Mouse (Mus musculus): Measurements from ENCODE around the gene Prkar1b.

Gene Prkar1b

DNA sequence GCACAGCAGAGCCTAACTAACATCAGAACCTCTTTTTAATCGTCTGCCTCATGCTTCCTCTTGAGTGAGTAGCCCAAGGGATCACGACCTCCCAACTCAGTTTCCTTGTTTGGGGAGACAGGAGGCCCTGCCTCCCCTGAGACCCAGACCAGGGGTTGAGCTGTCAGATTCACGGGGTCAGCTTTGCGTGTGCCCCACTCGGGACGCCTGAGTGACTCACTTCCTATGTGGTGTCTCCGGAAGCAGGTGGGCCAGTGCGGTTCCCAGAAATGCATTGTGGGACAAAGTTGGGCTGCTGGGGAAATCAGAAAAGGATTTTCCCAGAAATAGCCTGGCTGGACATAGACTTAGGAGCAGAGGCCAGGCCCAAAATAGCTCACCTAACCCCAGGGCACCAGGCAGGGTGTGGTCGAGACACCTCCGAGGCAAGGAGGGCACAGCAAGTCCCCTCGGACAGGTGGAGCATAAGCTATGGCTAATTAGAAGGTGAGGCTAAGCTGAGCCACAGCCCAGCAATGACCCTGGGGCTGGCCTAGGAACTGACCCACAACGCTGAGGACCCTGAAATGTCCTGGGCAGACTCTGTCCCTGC is 89.2 kb downstream of the Prkar1b start:
- no peak for DNase-seq (ENCODE audit: low spot score)

DNA sequence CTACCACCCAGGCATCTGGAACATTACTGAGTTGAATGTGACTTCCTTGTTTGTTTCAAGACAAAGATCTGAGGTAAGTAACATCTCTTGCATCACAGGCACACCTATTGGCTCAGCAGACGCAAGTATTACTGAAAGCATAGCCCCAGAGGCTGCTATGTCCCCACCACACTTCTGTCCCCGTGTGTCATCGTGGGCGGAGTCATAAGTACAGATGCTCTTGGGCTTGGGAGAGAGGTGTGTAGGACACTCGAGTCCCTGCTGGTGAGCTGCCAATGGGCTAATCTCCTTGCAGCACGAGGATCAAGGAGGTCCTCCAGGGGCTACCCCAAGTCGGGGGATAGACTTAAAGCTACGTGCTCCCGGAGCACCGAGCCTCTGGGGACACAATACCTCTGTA is 96.6 kb downstream of the Prkar1b start:
- DNase-seq (ENCODE audit: low spot score) = no peak

DNA sequence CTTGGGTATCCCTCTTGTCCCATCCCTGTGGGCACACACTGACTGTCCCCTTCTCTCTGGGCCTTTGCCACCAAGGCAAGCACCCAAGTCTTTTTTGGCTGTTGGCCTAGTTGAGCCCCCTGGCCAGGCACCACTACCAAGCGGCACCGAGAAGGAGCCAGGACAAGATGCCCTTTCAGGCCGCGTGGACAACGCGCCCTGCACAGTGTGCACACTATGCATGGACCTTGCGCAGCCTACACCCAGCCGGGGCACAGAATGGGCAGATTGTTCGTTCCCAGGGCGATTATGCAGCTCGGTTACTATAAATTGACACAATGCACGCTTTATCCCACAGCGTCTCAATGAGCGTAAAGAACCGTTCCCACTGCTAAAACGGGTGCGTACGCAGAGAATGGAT is 98.5 kb downstream of the Prkar1b start:
- DNase-seq (ENCODE audit: low spot score) = no peak

DNA sequence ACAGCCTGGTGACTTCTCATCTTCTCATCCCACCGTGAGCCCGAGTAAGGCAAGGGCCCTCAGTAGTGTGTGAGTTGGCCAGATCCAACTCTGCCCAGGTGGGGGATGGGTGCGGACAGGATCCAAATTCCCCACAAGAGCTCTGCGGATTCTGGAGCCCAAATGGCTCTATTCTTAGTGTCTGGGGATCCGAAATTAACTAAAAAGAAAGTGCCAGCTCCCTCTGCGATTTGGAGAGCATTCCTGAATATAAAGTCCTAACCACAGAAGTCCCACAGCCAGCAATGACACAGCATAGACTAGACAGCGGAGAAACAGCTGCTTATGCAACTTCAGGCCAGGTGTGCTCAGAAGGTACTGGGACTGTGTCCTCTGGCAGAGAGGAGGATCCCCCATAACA is 100.4 kb downstream of the Prkar1b start:
- no peak for DNase-seq (ENCODE audit: low spot score)

DNA sequence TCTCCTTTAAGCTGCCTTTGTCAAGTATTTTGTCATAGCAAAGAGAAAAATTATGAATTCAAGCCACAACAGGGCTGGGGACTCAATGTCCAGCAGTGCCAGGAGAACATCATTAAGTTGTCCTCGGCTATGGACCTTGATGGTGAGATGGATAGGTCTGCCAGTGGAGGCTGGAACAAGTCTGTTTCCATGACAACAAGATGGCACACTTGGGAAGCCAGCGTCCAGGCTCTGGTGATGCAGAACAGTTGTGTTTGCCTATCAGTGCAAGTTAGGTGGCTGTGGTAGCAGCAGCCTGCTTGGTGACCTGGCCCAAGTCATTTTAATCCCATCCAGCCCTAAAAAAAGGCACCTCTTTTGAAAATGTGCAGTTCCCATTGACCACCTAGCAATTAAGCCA is 102.6 kb downstream of the Prkar1b start:
- no peak for DNase-seq (ENCODE audit: low spot score)

DNA sequence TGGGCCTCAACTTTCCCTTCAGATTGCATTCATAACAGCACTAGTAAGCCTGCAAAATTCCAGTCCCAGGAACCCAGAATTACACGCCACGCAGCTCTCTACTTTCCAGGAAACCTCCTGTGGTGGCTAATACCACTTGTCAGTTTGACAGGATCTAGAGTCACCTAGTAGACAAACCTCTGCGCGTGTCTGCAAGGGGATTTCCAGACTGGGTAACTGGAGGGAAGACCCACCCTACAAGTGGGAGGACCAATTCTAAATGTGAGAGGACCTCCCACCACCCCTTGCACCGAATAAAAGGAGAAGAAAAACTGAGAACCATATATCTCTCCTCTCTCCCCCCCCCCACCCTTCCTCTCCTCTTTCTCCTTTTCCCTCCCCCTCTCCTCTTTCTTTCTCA is 103.2 kb downstream of the Prkar1b start:
- DNase-seq (ENCODE audit: low spot score) = no peak

DNA sequence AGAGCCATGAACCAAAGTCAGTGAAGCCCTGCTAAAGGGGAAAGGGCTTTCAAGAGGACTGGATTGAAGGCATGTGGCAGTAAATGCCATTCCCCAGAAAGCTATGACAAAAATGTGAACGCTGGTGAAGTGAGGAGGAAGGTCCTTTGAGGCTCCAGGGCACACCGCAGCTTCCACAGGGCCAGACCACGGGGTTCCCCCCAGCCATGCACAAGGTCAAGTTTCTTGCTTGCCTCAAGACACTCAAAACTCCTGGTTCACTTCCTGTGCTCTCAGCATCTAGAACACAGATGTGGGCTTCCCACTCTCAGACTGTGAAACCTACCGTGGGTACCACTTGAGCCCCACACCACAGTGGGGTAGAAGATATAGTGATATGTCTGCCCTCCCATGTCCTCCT is 106.3 kb downstream of the Prkar1b start:
- DNase-seq (ENCODE audit: low spot score) = no peak

DNA sequence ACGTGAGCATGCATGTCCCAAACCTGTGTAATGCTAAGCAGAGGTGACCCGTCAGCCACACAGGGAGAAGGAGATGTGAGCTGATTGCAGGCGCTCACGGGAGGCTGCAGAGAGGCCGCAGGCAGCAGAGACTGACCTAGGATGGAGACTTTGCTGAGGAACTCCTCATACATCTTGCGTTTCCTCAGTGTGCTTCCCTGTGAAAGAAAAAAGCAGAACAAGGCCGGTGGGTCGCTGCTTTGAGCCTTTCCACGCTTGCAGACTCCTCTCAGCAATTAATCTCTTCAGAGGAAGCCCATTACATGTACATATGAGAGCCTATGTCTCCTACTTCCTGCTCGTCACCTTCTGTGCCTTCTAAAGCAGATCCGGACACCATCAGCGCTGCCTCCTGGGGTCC is 107.5 kb downstream of the Prkar1b start:
- DNase-seq (ENCODE audit: low spot score) = no peak

DNA sequence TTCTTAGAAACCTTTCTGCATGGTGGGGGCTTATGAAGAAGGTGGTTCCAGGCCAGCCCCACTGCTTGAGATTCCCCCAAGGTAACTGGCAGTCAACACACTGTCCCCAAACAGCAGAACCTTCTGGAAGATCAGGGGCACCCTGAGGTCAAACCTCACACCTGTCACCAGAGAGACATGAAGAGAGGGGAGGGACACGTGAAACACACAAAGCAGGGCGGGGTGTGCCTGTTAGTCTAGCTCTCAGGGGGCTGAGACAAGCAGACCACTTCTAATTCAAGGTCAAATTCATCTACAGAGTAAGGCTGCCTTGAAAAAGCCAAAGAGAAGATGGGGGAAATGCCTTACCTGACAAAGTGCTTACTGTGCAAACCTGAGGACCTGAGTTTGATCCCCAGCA is 114.6 kb downstream of the Prkar1b start:
- DNase-seq (ENCODE audit: low spot score) = no peak

DNA sequence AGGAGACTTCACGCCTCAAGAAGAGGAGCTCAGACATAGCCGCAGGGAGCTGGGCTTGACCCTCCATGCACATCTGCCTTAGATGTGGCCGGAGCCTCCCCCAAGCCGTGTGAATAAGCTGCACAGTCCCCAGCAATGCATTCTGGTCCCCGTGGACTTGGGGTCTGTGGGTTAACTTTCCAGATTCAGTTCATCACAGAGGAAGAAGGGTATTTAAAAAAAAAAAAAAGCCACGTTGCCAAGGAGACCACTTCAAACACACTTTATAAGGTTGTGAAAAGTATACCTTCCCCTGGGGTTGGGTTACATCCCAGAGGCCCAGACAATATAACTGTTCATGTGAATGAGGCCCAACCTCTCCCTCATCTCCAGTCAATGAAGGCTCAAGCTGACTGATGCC is 115.1 kb downstream of the Prkar1b start:
- no peak for DNase-seq (ENCODE audit: low spot score)

DNA sequence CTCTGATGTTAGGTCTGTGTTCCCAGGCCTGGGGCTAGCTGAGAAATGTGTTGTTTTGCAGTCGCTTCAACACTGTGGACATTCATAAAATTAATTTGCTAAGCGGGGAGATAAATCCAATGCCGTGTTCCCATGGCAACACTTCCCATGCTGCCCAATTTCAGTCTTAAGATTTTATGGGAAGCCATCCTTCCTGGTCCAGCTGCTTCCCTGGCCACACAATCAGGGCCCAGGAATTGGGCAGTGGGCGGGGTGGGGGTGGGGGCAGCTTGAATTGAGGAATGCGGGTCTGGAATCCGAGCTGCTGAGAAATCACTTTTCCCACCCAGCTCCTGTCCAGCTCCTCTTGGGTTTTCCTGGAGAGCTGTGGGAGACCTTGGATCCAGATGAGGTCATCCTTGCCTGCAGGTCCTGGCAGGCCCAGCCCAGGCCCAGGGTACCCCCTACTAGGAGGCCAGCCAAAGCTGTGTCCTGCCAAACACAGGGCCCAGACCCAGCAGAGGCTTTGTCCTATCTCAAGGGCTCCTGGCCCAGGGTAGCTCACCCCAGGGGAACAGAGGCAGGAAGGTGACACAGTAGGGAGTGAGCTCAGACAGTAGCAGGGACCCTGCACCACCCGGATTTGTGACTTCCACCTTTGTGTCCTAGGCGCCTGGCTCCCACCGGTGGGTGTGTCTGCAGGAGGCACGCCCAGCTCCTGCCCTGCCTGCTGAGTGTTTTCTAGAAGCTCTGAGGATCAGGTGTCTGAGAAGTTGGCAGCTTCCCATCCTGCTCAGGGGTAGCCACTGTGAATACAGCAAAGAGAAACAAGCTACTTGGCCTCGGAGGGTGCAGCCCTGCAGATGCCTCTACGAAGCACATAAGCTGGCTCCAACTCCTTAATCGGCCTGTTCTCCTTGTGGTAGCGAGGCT is 116.1 kb downstream of the Prkar1b start:
- DNase-seq (ENCODE audit: low spot score) = no peak

DNA sequence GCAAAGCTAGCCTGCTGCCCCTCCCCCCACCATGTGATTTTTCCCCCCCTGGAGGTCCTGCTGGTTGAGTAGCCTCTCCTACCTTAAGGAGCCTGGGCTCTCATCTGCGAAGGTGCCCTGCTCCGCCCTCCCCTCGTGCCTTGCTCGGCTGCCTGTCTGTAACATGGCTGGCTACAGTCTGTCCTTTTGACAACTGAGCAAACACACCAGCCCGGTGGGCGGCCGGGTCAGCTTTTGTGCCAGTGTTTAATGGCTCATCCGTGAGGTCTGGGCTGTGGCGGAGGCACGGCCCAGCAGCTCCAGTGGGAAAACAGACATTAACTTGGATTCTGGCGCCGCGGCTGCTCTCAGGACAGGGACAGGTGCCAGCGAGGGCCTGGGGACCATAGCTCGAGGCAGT is 122.2 kb downstream of the Prkar1b start:
- peak; percentile 13 for DNase-seq (ENCODE audit: low spot score)

DNA sequence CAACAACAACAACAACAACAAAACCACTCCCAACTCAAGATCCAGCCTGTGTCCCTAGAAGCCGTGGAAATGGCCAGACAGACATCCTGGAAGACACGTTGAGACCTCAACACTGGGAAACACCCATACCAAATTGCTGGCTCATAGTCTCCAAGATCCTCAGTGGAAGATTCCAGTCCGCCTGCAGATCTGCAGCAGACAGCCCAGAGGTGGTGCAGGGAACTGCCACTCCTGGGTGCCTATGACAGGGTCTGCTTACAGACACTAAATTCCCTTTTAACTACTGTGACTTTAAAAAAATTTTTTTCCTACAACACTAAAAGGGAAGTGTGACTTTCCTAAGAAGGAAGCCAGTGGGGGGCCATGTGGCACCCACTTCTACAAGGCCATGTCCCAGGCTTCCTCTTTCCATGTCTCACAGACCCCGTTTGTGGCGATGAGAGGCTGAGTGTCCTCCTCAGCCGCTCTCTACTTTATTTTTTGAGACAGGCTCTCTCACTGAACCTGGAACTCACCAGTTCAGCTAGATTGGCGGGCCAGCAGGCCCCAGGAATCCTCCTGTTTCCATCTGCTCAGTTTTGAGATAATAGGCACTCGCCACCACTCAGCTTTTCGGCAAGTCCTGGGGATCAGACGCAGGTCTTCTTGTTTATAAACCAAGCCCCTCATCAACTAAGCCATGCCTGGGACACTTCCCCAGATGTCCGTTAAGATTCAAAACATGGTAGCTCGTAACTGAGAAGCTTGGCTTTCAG is 125.3 kb downstream of the Prkar1b start:
- no peak for DNase-seq (ENCODE audit: low spot score)

DNA sequence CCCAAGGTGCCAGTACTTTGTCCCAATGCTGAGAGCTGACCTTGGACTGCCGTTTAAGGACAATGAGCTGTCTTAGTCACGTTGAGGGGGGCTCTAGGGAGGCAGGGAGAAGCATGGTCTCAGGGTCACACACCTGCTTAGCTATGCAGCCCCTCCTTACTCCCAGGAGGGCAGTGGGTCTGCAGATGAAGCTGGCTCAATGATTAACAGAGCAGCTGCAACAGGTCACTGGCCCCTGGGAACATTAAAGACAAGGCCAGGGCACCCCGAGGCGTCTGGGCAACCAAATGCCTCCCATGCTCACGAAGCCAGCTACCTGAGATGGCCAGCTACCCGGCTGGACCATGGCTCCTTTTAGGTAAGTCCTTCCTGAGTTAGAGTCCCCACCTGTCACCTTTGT is 129.2 kb downstream of the Prkar1b start:
- no peak for DNase-seq (ENCODE audit: low spot score)

DNA sequence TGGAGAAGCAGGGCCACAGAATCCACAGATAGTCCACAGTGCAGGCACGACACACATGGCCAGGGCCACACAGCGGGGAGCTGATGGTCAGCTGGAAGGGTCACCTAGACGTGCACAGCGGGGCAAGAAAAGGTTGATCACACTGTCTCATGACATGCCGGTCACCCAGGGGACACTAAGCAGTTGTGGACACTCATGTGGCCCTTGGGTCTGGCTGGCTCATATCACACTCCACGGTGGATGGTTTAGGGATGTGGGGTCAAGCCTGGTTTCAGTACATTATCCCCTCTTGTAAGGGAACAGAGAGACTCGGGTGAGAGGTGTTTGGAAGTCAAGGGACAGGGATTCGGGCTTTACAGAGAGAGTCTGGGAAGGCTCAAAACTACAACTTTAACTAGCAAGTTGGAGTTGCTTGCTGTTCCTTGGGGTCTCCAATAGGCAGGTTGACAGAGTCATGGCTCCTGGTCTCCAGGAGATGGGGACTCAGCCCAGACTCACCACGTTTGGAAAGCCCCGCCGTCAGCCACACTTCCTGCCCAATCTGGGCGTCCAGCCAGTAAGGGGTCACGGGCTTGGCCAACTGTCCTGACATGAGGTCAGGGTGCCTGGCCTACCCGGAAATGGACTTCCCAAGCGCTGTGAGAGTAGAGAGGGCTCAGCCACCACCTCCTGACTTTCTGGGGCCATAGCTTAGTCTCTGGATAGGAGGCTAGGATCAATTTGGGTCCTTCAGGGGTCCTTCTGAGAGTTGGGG is 132.3 kb downstream of the Prkar1b start:
- DNase-seq (ENCODE audit: low spot score) = no peak

DNA sequence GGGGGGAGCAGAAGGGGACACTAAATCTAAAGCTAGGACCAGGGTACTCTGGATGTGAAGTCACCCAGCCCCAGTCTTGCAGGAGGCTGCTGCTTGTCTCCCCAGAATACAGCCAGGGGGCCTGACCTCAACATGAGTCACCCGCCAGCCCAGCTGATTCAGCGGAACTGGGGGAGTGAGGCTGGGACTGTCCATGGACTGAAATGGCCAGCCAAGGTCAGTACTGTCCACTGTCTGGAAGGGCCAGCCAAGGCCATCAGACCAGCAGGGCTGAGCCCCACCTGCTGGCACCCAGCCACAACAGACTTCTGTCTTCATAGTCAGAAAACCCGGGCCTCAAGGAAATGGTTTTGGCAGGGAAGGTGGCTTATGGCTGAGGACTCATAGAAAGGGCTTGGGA is 134.7 kb downstream of the Prkar1b start:
- no peak for DNase-seq (ENCODE audit: low spot score)

DNA sequence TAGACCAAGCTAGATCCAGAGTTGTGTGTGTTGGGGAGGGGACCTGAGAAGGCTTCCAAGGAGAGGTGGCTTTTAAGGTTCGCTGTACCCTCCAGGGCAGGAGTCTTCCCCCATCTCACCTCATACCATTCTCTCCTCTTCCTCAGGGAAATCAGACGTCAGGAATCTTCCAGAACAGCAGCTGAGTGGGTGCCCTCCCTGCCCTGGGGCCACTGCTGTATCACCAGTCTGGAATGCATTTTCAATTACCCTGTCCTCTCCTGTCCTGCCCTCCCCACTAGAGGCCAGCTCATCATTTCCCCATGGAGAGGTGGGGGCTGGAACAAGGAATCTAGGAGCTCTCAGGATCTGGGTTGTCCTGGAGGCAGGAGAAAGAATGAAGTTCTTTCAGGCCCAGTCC is 139.2 kb downstream of the Prkar1b start:
- DNase-seq (ENCODE audit: low spot score) = no peak

DNA sequence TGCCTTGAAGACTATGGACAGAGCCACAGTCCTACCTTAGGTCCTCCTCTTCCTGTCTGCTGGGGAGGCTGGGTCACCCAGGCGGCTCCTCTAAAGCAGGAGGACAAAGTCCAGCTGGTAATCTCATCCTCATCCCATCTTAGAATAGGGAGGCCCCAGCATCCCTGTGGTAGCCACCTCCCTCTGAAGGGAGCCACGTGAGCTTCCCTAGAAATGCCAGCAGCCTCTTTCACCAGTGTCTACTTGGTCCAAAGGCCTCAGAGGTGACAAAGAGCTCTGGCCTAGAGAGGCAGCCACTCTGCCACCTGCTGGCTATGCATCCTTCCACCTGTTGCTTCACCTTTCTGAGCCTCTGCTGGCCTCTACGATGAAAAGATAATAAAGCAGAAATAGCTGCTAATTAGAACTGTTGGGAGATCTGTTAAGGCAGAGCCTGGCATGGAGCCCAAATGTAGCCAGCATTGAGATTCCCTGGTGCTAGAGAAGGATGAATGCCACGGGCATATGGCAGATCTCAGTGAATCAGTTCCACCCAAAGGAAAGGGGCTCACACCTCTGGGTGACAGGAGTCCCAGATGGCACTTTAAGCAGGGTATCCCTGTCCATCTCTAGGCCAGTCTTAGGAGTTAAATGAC is 142.5 kb downstream of the Prkar1b start:
- DNase-seq (ENCODE audit: low spot score) = peak; percentile 40

DNA sequence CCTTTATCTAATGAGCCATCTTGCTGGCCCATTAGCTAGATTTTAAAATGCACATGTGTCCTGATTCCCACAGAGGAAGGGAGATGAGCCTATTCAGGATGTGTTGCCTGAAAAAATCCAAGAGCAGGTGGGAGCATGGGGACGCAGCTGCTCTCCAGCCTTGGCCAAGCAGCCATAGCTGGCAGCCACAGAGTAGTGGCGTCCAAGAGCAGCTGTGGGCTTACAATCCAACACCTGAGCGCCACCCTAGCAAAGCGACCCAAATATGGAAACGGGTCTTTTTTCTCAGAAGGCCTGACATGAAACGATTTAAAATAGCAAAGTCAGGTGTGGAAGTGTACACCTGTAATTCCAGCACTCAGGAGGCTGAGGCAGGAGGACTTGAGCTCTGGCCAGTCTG is 145.2 kb downstream of the Prkar1b start:
- no peak for DNase-seq (ENCODE audit: low spot score)

DNA sequence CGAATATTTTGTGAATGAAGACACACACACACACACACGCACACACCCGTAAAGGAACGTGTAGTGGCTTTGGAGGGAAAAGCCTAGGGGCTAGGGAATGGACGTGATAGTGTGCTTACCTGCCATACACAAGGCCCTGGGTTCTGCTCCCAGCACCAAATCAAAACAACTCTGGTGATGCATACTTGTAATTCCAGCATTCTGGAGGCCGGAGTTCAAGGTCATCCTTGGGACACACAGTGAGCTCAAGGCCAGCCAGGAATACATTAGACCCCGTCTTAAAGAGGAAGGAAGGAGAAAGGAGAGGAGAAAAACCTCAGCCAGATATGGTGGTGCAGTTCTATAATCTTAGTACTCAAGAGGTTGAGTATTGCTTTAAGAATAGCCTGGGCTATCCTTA is 150.1 kb downstream of the Prkar1b start:
- DNase-seq (ENCODE audit: low spot score) = no peak

DNA sequence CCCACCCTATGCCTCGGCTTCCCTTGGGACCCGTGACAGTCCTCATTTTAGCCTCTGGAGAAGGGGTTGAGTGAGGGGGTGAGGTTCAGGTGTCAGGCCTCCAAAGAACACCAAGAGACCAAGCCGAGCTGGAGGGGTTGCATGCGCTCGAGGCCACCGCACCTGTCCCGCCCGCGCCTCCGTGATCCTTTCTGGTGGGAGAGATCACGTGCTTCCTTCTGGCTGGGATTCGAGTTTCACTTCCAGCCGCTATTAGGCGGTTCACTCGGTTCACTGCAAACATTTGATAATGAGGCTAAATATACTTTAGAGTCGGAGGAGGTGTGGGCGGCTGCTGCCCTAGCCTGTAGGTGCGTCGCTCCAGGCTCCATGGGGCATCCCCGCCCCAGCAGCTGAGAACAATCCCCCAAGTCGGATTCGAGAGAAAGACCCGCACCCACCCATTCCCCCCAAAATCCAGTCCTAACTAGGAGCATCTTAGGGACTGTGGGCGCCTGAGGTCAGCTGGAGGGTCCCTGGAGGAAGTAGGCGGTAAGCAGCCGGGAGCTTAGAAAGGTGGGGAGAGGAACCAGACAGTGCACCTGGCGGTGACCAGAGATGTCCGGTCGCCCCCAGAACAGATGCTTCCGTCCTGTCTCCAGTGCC is 151.7 kb downstream of the Prkar1b start:
- DNase-seq (ENCODE audit: low spot score) = peak; percentile 21

Data from retina, embryonic 14.5 days (tissue).